Mouse (Mus musculus) bone marrow macrophage, adult 2 months (primary cell): Measurements from ENCODE around the gene Ctse. TPM values are rescaled to one million over a fixed set of nuclear protein-coding genes. Genes with fewer than 3 reads are reported as not detected.

Experiments used
- H3K27ac ChIP-seq: 2 replicates; pipeline ENCODE4 v1.5.1; 2012; ENCODE audit warnings: low read depth, low read length; ENCODE audit not compliant: insufficient read depth
- H3K4me1 ChIP-seq: 2 replicates; pipeline ENCODE4 v1.6.1; 2012; ENCODE audit warnings: low read length; ENCODE audit not compliant: control insufficient read depth, insufficient read depth
- H3K4me3 ChIP-seq: 2 replicates; pipeline ENCODE4 v1.5.1; 2012; ENCODE audit warnings: mild to moderate bottlenecking, low read length, moderate library complexity; ENCODE audit not compliant: insufficient read depth
- CTCF ChIP-seq: IDR thresholded peaks from 2 replicates; pipeline ENCODE4 v1.5.1; 2012; ENCODE audit warnings: low read depth, mild to moderate bottlenecking, low read length, moderate library complexity
- POLR2A ChIP-seq: IDR thresholded peaks from 2 replicates; pipeline ENCODE4 v1.6.1; 2012; ENCODE audit warnings: mild to moderate bottlenecking, low read depth, low read length, borderline replicate concordance
- polyA plus RNA-seq: library from polyadenylated mRNA; stranded (reverse); fragments of >200 nt; gene quantifications from 2 replicates; pipeline ENCODE4 v1.2.4, GENCODE M21; 2012; ENCODE audit not compliant: missing spikeins, insufficient read depth, insufficient read length

The Ctse gene
- polyA plus RNA-seq, 1 experiment = 1.7 TPM

GRCm38 (mm10) chr1:131714388-131715337 lies 76.6 kb downstream of the Ctse start:
- Histone ChIP-seq H3K27ac (no peak overlapping the region), H3K4me3 (no peak overlapping the region), H3K4me1 (no peaks in the 10 kb centered on the region)
- TF ChIP-seq POLR2A (no peak), CTCF (no peak)

GRCm38 (mm10) chr1:131718952-131719694 lies 81.0 kb downstream of the Ctse start:
- H3K4me3 ChIP-seq = no peak overlapping the region
- TF ChIP-seq POLR2A (no peak), CTCF (no peak)
- H3K4me1 ChIP-seq = peaks cover 3% of the 10 kb centered on the region; the same call in 1 of the 2 replicates
- H3K27ac ChIP-seq = no peak overlapping the region

GRCm38 (mm10) chr1:131721989-131722388 lies 83.9 kb downstream of the Ctse start:
- no peak for TF ChIP-seq CTCF
- no peak for TF ChIP-seq POLR2A
- H3K4me1 ChIP-seq = peaks cover 3% of the 10 kb centered on the region; the same call in 1 of the 2 replicates
- H3K4me3 ChIP-seq = no peak overlapping the region
- no peak overlapping the region for H3K27ac ChIP-seq

GRCm38 (mm10) chr1:131723549-131723948 lies 85.4 kb downstream of the Ctse start:
- no peak for TF ChIP-seq CTCF
- TF ChIP-seq POLR2A = no peak
- Histone ChIP-seq H3K4me3 (no peak overlapping the region), H3K4me1 (peaks cover 3% of the 10 kb centered on the region; the same call in 1 of the 2 replicates), H3K27ac (no peak overlapping the region)

Other genes with a start within 250 kb of the Ctse start
- gene Srgap2, start 111.0 kb upstream of the Ctse start, polyA plus RNA-seq = 173 and 188 TPM in 2 replicates
- gene Fam72a, start 110.4 kb upstream of the Ctse start, polyA plus RNA-seq = 3.0 and 4.2 TPM in 2 replicates
- gene Avpr1b, start 39.1 kb upstream of the Ctse start, polyA plus RNA-seq = not detected in 2 replicates
- 115 and 157 TPM in 2 replicates for gene Rab7b, start 50.4 kb downstream of the Ctse start, polyA plus RNA-seq
- not detected in 2 replicates for gene Slc26a9, start 105.7 kb downstream of the Ctse start, polyA plus RNA-seq
- gene Pm20d1, start 159.1 kb downstream of the Ctse start, polyA plus RNA-seq = not detected in 2 replicates
- gene Slc41a1, start 189.2 kb downstream of the Ctse start, polyA plus RNA-seq = 7.8 and 9.3 TPM in 2 replicates
- 65.7 and 70.3 TPM in 2 replicates for gene Rab29, start 228.9 kb downstream of the Ctse start, polyA plus RNA-seq